Mouse (Mus musculus): ENCODE results near the gene Traf2. TPM values are rescaled to one million over a fixed set of nuclear protein-coding genes. Genes with fewer than 3 reads are reported as not detected.

Gene Traf2
- total and polyA plus RNA-seq, 2 experiments from 2014 or later, result 9.2 to 9.6 TPM

- Histone ChIP-seq H3K36me3 (ENCODE audit: insufficient read depth) (peaks cover 24% of the 10 kb centered on the region; the same call in 1 of the 2 replicates), H3K27ac (ENCODE audit: low read depth, low read length) (peak overlapping the region; percentile 90), H3K9ac (peak overlapping the region; percentile 46; the same call in 1 of the 2 replicates), H3K4me1 (ENCODE audit: insufficient read depth) (peaks cover 15% of the 10 kb centered on the region; the same call in 1 of the 2 replicates), H3K9me3 (ENCODE audit: low read length) (no peaks in the 10 kb centered on the region), H3K4me2 (ENCODE audit: low read depth) (peak overlapping the region; percentile 94), H3K4me3 (ENCODE audit: low read depth, low read length) (peak overlapping the region; percentile 63), H3K27me3 (ENCODE audit: insufficient read depth, low read length) (peaks cover 40% of the 10 kb centered on the region)
- WGBS, result 7% methylated on average over 20 of the region's 21 CpGs
- TF ChIP-seq CTCF (IDR thresholded peaks at IDR 0.05; ENCODE audit: low read depth), result no peak
- ATAC-seq (0 out of 2 replicates have a peak, but pooled peaks have one; percentile 0), DNase-seq (peak; percentile 40)
Measured at GRCm38 (mm10) chr2:25575432-25576027, 28.8 kb upstream of the Traf2 start.

GRCm38 (mm10) chr2:25574579-25575431 is 28.1 kb upstream of the Traf2 start, which contains the start of the genes Mamdc4 and Phpt1:
TSS of gene Mamdc4 (minus strand) at chr2:25574845.
TSS of gene Phpt1 (minus strand) at chr2:25575224.
- H3K4me1 ChIP-seq (ENCODE audit: insufficient read depth), result peaks cover 11% of the 10 kb centered on the region; the same call in 1 of the 2 replicates

GRCm38 (mm10) chr2:25574136-25574535 is 27.4 kb upstream of the Traf2 start:
- ATAC-seq (no peak), DNase-seq (no peak)
- peak overlapping the region; percentile 63 for H3K4me3 ChIP-seq (ENCODE audit: low read depth, low read length)
- peak overlapping the region; percentile 66 for H3K9ac ChIP-seq
- 18% methylated on average over 11 of the region's 11 CpGs for WGBS
- H3K9me3 ChIP-seq (ENCODE audit: low read length), result no peaks in the 10 kb centered on the region
- peaks cover 32% of the 10 kb centered on the region for H3K36me3 ChIP-seq (ENCODE audit: insufficient read depth)
- H3K4me2 ChIP-seq (ENCODE audit: low read depth), result peak overlapping the region; percentile 94
- peaks cover 11% of the 10 kb centered on the region; the same call in 1 of the 2 replicates for H3K4me1 ChIP-seq (ENCODE audit: insufficient read depth)
- peaks cover 30% of the 10 kb centered on the region for H3K27me3 ChIP-seq (ENCODE audit: insufficient read depth, low read length)
- peak overlapping the region; percentile 90 for H3K27ac ChIP-seq (ENCODE audit: low read depth, low read length)
- TF ChIP-seq CTCF (IDR thresholded peaks at IDR 0.05; ENCODE audit: low read depth), result no peak

More at GRCm38 (mm10) chr2:25574579-25575431, 28.1 kb upstream of the Traf2 start, which contains the start of the genes Mamdc4 and Phpt1:
- no peaks in the 10 kb centered on the region for H3K9me3 ChIP-seq (ENCODE audit: low read length)
- ATAC-seq (peak; percentile 99), DNase-seq (peak; percentile 99)
- H3K27ac ChIP-seq (ENCODE audit: low read depth, low read length), result peak within 1 kb of the TSS; percentile 90
- H3K4me2 ChIP-seq (ENCODE audit: low read depth), result peak within 1 kb of the TSS; percentile 94
- H3K36me3 ChIP-seq (ENCODE audit: insufficient read depth), result peaks cover 28% of the 10 kb centered on the region
- H3K27me3 ChIP-seq (ENCODE audit: insufficient read depth, low read length), result peaks cover 36% of the 10 kb centered on the region
- peak within 1 kb of the TSS; percentile 63 for H3K4me3 ChIP-seq (ENCODE audit: low read depth, low read length)
- no peak for TF ChIP-seq CTCF (IDR thresholded peaks at IDR 0.05; ENCODE audit: low read depth)
- 1% methylated on average over 39 of the region's 45 CpGs for WGBS
- H3K9ac ChIP-seq, result peak within 1 kb of the TSS; percentile 66

GRCm38 (mm10) chr2:25573068-25573467 is 26.3 kb upstream of the Traf2 start:
- Histone ChIP-seq H3K27ac (ENCODE audit: low read depth, low read length) (no peak overlapping the region), H3K4me2 (ENCODE audit: low read depth) (no peak overlapping the region), H3K9me3 (ENCODE audit: low read length) (no peaks in the 10 kb centered on the region), H3K4me3 (ENCODE audit: low read depth, low read length) (no peak overlapping the region), H3K4me1 (ENCODE audit: insufficient read depth) (peaks cover 11% of the 10 kb centered on the region; the same call in 1 of the 2 replicates), H3K27me3 (ENCODE audit: insufficient read depth, low read length) (peaks cover 19% of the 10 kb centered on the region), H3K9ac (no peak overlapping the region), H3K36me3 (ENCODE audit: insufficient read depth) (peaks cover 24% of the 10 kb centered on the region)
- 94% methylated on average over 2 of the region's 2 CpGs for WGBS
- DNase-seq (no peak), ATAC-seq (no peak)
- TF ChIP-seq CTCF (IDR thresholded peaks at IDR 0.05; ENCODE audit: low read depth), result no peak

GRCm38 (mm10) chr2:25571221-25571620 is 24.5 kb upstream of the Traf2 start:
- no peak for DNase-seq
- Histone ChIP-seq H3K27me3 (ENCODE audit: insufficient read depth, low read length) (peaks cover 4% of the 10 kb centered on the region; the same call in 1 of the 2 replicates), H3K4me3 (ENCODE audit: low read depth, low read length) (no peak overlapping the region), H3K9me3 (ENCODE audit: low read length) (no peaks in the 10 kb centered on the region), H3K9ac (no peak overlapping the region), H3K36me3 (ENCODE audit: insufficient read depth) (peaks cover 16% of the 10 kb centered on the region), H3K4me2 (ENCODE audit: low read depth) (no peak overlapping the region), H3K27ac (ENCODE audit: low read depth, low read length) (no peak overlapping the region), H3K4me1 (ENCODE audit: insufficient read depth) (peaks cover 11% of the 10 kb centered on the region; the same call in 1 of the 2 replicates)
- no peak for ATAC-seq
- no peak for TF ChIP-seq CTCF (IDR thresholded peaks at IDR 0.05; ENCODE audit: low read depth)
- WGBS, result 87% methylated on average over 4 of the region's 4 CpGs

GRCm38 (mm10) chr2:25569323-25569722 is 22.6 kb upstream of the Traf2 start:
- Histone ChIP-seq H3K4me3 (ENCODE audit: low read depth, low read length) (no peak overlapping the region), H3K36me3 (ENCODE audit: insufficient read depth) (peaks cover 23% of the 10 kb centered on the region)
- no peak for DNase-seq

More at GRCm38 (mm10) chr2:25569323-25569722, 22.6 kb upstream of the Traf2 start:
- no peak for TF ChIP-seq CTCF (IDR thresholded peaks at IDR 0.05; ENCODE audit: low read depth)
- no peak overlapping the region for H3K4me2 ChIP-seq (ENCODE audit: low read depth)
- H3K9ac ChIP-seq, result no peak overlapping the region
- no peak overlapping the region for H3K27ac ChIP-seq (ENCODE audit: low read depth, low read length)
- no peaks in the 10 kb centered on the region for H3K27me3 ChIP-seq (ENCODE audit: insufficient read depth, low read length)
- H3K4me1 ChIP-seq (ENCODE audit: insufficient read depth), result peaks cover 11% of the 10 kb centered on the region; the same call in 1 of the 2 replicates
- ATAC-seq, result no peak
- WGBS, result 95% methylated on average over 3 of the region's 3 CpGs
- H3K9me3 ChIP-seq (ENCODE audit: low read length), result no peaks in the 10 kb centered on the region
